ENCODE assay signal across 8 mouse cellular contexts in the genomic region with DNA sequence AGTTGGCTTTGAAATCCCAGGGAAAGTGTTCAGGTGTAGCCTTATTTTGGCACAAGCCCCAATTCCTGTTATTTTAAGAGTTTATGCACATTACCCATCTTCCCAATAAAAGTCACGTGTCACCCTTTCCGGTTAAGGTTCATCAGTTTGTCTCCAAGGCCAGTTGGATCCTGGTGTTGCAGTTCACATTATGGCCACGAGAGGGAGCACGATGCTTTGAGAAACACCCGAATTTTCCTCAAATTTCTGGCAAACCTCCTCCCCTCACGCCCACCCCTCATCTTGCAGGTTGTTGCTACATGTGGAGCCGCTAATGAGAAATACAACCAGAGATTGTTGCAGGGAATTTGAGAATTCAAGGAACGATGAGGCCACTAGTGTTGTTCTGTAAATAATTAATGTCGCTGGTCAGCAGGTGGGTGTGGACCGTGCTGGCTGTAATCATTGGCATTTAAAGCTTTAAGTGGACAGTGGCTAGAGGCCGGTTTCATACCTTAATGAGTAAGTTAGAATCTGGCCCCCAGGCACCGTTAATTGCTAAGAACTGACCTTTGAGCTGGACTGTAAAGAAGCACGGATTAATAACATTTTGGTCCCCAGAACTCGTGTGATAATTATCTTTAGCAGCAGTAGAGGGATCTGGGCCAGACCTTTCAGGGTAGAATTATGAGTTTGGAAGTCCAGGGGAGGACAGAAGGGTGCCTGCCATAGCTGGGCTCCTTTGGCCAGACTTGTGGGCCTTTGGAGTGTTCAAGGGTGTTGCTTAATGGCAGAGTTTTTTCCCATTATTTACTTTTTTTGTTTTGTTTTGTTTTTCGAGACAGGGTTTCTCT. TPM values are rescaled to one million over a fixed set of nuclear protein-coding genes. Genes with fewer than 3 reads are reported as not detected.
A peak's percentile ranks its signal among the peaks of the same experiment; 100 is the strongest.
DNase-seq lines count a peak whose midpoint lies in the region; ATAC-seq lines count a peak whose summit lies in the region.

No protein-coding gene starts in this region.

- peak; percentile 79 for DNase-seq in NIH3T3 (ENCODE audit: low read depth)
- peak; percentile 88 to 95 for DNase-seq in cerebellum, postnatal 14 days
- DNase-seq in frontal cortex, postnatal 14 days (ENCODE audit: low spot score in 2 of 2), result peak; percentile 56 to 77
- peak; percentile 41 for DNase-seq in left cerebral cortex, adult 11 months (ENCODE audit: low spot score)
- DNase-seq in lung, postnatal 36 days, result peak; percentile 80
- DNase-seq in right cerebral cortex, postnatal 10 days (ENCODE audit: low spot score in 2 of 2), result peak; percentile 89
- peak; percentile 53 to 83 for DNase-seq in urinary bladder, postnatal 4 days (ENCODE audit: low spot score in 2 of 2)

- no peak overlapping the region for H3K9ac ChIP-seq in hindbrain, embryonic 16.5 days (ENCODE audit: low read depth, low read length)

- H3K9me3 ChIP-seq in hindbrain, embryonic 16.5 days (ENCODE audit: control insufficient read depth, low read length), result peaks cover 3% of the 10 kb centered on the region

- peak overlapping the region; percentile 53 for H3K4me2 ChIP-seq in hindbrain, embryonic 16.5 days (ENCODE audit: low read length)

- 16% methylated on average over 15 of the region's 15 CpGs for WGBS in hindbrain, embryonic 16.5 days

- ATAC-seq in hindbrain, embryonic 16.5 days, result peak; percentile 58

- no peak overlapping the region for H3K27ac ChIP-seq in hindbrain, embryonic 16.5 days (ENCODE audit: low read depth, low read length)

- H3K4me1 ChIP-seq in hindbrain, embryonic 16.5 days (ENCODE audit: control insufficient read depth, insufficient read depth, low read depth, low read length), result no peaks in the 10 kb centered on the region; the same call in 1 of the 2 replicates

- H3K36me3 ChIP-seq in hindbrain, embryonic 16.5 days (ENCODE audit: control insufficient read depth, insufficient read depth, low read length), result no peaks in the 10 kb centered on the region

- H3K4me3 ChIP-seq in hindbrain, embryonic 16.5 days (ENCODE audit: low read length), result peak overlapping the region; percentile 23; the same call in 1 of the 2 replicates

- H3K27me3 ChIP-seq in hindbrain, embryonic 16.5 days (replicated peaks; ENCODE audit: control insufficient read depth, insufficient read depth, low read length), result no peaks in the 10 kb centered on the region

RNA-seq across cellular contexts. Expression of a gene that starts 49.2 kb away (rescaled TPM):
- polyA plus RNA-seq in hindbrain, embryonic 16.5 days (2015; fragmentation: Nextera tagmentation; extraction: Ambion mirVana), result 12.3 and 14.1 TPM in 2 replicates

Comparison
In these comparisons a context has a peak if more than half of its experiments do, and no peak if none do; other contexts are left out.
1. DNase-seq: peak in every context shown above with its lines; median percentile 92 in cerebellum, postnatal 14 days; 89 in right cerebral cortex, postnatal 10 days; 80 in lung, postnatal 36 days; 79 in NIH3T3; 68 in urinary bladder, postnatal 4 days; 66 in frontal cortex, postnatal 14 days; 41 in left cerebral cortex, adult 11 months.